Mouse (Mus musculus) common myeloid progenitor, adult 5-6 weeks (primary cell): ENCODE data around the gene Nckap5. TPM values are rescaled to one million over a fixed set of nuclear protein-coding genes. Genes with fewer than 3 reads are reported as not detected.

Source experiments
- ATAC-seq: replicated peaks from 2 replicates; pipeline ENCODE4 v1.8.0; 2016; ENCODE audit warnings: low read depth, mild to moderate bottlenecking, moderate TSS enrichment, inconsistent platforms; ENCODE audit not compliant: poor library complexity, severe bottlenecking
- total RNA-seq: library from RNA; stranded (forward); fragments of 200-1000, 187-1606 nt; gene quantifications from 2 replicates; pipeline ENCODE4 v1.2.3, GENCODE M21; 2017

Gene Nckap5
- total RNA-seq, 1 experiment from 2014 or later, result not detected

GRCm38 (mm10) chr1:126573714-126574113 is 256.9 kb downstream of the Nckap5 start:
- no peak for ATAC-seq

- no peak for ATAC-seq
Measured at GRCm38 (mm10) chr1:126573097-126573496, 257.5 kb downstream of the Nckap5 start.

GRCm38 (mm10) chr1:126569611-126570238 is 260.9 kb downstream of the Nckap5 start:
- ATAC-seq, result peak; percentile 62

- ATAC-seq, result peak; percentile 73; the same call in 1 of the 2 replicates
Measured at GRCm38 (mm10) chr1:126568520-126569197, 261.9 kb downstream of the Nckap5 start.

DNA sequence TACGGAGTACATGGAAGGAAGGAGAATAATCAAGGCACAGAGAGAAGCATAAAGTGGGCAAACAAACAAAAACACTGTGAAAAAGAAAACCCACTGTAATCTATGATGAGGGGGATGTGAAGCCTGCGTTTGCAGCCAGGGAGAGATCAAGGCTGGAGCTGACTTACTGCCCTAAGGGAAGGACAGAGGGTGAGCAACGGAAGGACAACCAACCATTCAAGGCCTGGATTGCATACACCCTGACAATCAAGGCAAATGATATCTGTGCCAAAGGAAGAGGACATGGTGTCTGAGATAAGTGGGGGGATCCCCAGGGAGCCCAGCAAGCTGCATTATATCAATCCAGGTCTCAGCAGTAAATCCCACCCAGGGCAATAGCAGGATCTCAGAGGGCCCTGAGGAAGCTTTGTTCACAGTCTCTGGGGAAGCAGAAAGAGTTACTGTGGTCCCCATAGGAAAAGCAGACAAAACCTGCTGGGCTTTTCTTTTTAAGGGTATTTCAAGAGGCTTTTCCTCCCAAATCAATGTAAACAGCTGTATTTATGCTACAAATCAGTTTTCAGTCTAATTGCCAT is 265.4 kb downstream of the Nckap5 start:
- no peak for ATAC-seq

DNA sequence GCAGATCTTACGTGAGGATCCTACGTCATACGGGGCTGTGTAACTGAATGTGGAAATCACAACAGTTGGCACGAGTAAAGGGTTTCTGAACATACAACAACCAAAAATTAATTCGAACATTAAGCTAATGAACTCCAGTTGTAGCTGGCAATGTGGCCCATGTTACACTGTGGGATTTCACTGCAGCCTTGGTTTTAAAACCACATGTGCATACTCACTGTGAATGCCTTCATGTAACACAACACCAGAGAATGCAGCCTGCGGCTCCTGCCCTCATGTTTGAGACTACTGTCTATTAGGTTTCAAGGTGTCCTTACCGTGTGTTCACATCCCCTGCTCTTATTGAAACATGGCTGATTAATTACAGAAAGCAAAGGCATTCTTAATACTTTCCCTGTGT is 269.7 kb downstream of the Nckap5 start:
- no peak for ATAC-seq

GRCm38 (mm10) chr1:126557791-126558294 is 272.8 kb downstream of the Nckap5 start:
- no peak for ATAC-seq

GRCm38 (mm10) chr1:126547979-126548378 is 282.6 kb downstream of the Nckap5 start:
- ATAC-seq, result no peak

DNA sequence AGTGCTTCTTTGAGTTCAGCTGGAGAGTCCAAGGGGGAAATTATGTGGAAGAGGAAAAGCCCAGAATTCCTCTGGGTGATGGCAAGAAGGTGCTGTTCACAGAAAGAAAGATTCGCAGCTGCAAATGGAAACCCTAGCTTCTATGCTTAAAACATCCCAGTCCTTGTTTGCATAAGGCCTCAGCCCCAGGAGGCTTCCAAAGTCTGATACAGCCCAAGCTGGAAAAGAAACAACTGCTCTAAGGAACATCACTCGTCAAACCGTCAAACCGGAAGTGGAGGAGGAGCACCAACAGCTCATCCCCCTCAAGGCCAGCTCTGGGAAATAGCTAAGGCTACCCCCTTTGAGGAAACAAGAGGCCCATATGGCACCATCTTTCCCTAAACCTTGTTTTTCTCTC is 286.1 kb downstream of the Nckap5 start:
- ATAC-seq, result no peak

DNA sequence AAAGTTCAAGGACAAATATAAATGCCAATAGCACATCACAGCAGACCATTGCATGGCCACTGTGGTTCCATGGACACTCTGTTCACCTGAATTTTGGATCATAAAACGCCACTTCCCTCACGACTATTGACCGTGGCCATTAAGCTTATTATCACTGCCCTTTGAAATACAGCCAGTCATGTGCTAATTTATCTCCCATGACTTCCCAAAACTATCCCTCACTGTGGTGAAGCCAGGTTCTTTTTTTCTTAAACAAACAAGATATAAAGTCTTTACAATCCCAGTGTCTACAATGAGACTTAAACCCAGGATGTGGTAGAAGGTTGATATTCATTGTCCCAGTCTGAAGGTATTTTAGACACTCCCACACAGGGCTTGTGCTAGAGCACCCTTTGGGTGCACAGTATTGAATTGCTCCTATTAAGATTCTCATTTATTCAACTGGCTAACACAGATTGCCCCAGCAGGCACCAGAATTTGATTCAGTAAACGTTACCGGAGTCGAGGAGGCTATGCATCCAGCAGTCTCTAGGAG is 293.3 kb downstream of the Nckap5 start:
- no peak for ATAC-seq

DNA sequence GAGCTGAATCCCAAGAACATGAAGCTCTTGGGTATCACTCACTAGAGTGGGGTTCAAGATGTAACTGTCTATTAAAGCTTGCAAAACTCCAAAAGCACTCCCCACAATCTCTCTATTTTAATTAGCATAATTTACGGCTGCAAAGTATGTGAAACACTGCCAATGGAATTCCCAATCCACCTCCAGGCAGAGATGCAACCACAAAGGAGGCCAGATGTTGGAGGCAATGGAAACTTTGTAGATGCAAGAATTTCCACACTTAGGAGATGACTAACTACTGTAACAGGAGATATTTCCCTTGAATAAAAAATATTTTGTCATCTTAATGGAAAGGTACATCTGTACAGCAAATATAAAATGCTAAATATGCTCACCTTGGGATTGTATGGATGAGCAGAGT is 295.1 kb downstream of the Nckap5 start:
- ATAC-seq, result no peak

- ATAC-seq, result no peak
Measured at GRCm38 (mm10) chr1:126534046-126534445, 296.6 kb downstream of the Nckap5 start.

DNA sequence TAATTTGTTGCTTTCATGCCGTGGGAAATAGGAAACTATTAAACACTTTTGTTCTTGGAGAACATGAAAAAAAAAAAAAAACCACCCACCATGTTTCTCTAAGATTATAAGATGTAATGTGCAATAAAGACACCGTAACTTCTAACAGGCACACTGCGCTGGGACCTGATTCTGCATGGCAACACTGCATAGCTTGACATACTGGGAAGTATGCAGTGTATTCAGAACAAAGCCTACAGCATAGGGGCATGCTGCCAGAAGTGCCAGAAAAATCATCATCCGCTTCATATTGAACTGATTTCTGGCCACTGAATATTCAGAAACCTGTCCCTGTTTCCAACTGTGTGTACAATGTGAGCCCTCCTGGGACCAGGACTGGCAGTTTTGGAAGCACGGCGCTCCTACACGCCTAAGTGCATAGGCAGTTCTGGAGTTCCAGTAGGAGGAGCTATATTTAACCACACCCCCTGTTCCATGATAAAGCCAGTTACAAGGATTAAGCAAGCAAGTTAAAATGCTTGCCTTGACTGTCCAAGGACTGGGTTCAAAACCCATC is 302.5 kb downstream of the Nckap5 start:
- ATAC-seq, result no peak

DNA sequence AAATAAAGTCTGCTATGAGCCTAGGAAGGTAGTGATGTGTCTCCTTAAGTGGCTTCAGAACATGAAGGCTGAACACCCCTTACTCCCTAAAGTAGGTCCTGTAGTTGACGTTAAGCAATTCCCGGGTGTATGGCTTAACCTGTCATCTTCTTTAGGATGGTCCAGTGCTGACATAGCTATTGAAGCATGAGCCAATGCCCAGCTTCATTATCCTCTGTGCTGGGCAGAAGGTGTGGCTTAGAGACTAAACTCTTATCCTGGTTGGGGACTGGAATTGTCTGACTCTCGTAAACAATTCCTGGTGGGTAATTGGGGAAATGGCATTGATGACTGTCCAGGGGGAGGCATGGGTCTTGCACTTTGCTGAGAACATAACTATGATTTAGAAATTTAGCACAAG is 312.5 kb downstream of the Nckap5 start:
- no peak for ATAC-seq

GRCm38 (mm10) chr1:126517427-126517826 is 313.2 kb downstream of the Nckap5 start:
- ATAC-seq, result no peak

DNA sequence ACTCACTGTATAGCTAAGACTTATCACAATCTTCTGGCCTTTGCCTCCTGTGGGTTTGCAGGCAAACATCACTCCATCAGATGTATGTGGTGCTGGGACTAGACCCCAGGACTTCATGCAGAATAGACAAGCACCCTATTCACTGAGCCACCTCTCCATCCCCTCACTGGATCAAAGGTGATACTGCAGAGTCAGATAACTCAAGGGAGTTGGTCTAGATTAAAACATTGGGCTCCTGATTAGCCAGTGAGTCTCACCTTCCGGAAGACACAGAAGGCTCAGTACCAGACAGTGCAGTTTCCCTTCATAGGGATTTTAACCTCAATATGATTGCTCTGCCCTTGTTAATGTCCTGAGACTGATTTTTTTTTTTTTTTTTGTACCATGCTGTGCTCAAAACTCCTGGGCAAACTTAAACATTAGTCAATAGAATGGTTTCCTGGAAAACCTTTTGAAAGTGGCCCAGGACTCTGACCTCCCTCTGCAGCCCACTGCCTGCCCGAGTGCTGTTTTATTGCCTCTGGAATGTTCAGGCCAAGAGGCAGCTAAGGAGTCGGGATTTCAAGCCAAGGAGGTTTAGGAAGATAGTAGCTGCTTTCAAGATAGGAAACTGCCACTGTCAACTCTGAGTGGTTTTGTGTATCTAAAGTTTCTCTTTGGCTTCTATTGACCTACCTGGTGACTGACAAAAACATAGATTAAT is 315.4 kb downstream of the Nckap5 start:
- no peak for ATAC-seq

DNA sequence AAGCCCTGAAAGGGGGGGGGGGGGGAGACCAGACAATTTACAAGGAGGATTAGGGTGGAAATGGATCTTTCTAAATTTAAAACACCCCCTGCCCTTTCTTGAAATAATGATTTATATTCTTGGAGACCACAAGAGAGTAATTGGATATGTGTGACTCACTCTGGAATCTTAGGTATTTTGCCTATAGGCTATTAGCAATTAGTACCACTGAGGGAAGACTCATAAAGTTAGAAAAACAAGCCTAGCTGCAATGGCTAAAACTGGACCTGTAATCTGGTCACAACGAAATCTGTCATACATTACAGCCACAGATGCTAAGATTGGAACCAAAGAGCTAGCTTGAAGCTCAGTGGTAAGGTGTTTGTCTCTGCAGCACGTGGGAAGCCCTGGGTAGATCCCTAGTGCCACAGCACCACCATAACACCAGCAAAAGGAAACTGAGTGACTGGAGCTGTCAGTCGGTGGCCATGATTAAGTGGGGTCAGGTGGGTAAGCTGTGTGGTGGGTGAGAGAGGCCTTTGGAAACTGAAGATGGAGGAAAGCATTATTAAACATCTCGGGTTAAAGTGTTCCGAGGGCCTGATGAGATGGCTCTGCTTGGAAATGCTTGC is 318.7 kb downstream of the Nckap5 start:
- no peak for ATAC-seq

- ATAC-seq, result no peak
Measured at GRCm38 (mm10) chr1:126504717-126505116, 325.9 kb downstream of the Nckap5 start.

GRCm38 (mm10) chr1:126502741-126503140 is 327.9 kb downstream of the Nckap5 start:
- no peak for ATAC-seq

DNA sequence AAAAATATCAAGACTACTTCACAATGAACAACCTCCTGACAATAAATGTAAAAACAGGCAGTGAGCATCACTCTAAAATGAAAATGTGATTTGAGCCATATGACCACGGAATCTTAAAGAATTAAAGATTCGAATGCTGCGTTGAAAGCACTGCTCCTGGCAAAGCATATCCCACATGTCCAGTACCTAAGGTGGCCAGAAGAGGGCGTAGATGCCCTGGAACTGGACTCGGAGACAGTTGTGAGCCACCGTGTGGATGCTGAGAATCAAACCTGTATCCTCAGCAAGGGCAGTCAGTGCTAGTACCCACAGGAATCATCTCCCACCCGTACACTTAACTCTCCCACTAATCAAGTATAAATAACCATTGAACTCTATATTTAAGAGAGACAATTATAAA is 333.9 kb downstream of the Nckap5 start:
- no peak for ATAC-seq
